Mouse (Mus musculus) liver, adult 2 months (tissue): ENCODE measurements around the gene Hemk1. TPM values are rescaled to one million over a fixed set of nuclear protein-coding genes. Genes with fewer than 3 reads are reported as not detected.

Source experiments
- DNase-seq: peaks from one replicate; pipeline ENCODE4 v3.0.0-alpha.2; 2011; ENCODE audit warnings: low read depth, low spot score; ENCODE audit errors: extremely low read depth
- H3K27ac ChIP-seq: fragments of 200-500 bp; replicated peaks from 2 replicates; pipeline ENCODE4 v1.5.1; 2012; ENCODE audit warnings: low read depth, mild to moderate bottlenecking, control low read depth, inconsistent platforms, low read length; ENCODE audit not compliant: insufficient read depth
- H3K27me3 ChIP-seq: fragments of 200-500 bp; 2 replicates; pipeline ENCODE4 v1.6.1; 2012; ENCODE audit warnings: mild to moderate bottlenecking, moderate library complexity, low read length, inconsistent platforms; ENCODE audit not compliant: control insufficient read depth, insufficient read depth
- H3K36me3 ChIP-seq: fragments of 200-500 bp; 2 replicates; pipeline ENCODE4 v1.6.1; 2012; ENCODE audit warnings: low read length, inconsistent platforms; ENCODE audit not compliant: control insufficient read depth, insufficient read depth
- H3K4me1 ChIP-seq: fragments of 200-500 bp; 2 replicates; pipeline ENCODE4 v1.6.1; 2011; ENCODE audit warnings: low read length; ENCODE audit not compliant: control insufficient read depth, insufficient read depth
- H3K4me3 ChIP-seq: fragments of 200-500 bp; 2 replicates; pipeline ENCODE4 v1.5.1; 2011; ENCODE audit warnings: low read depth, mild to moderate bottlenecking, control low read depth, low read length, moderate library complexity; ENCODE audit not compliant: insufficient read depth
- H3K79me2 ChIP-seq: fragments of 200-500 bp; 2 replicates; pipeline ENCODE4 v1.6.1; 2012; ENCODE audit warnings: inconsistent platforms, mild to moderate bottlenecking, low read length, moderate library complexity; ENCODE audit not compliant: control insufficient read depth, insufficient read depth
- H3K9ac ChIP-seq: fragments of 200-500 bp; 2 replicates; pipeline ENCODE4 v1.6.1; 2012; ENCODE audit warnings: low read depth, mild to moderate bottlenecking, control low read depth, inconsistent platforms, low read length
- CTCF ChIP-seq: fragments of 200-500 bp; IDR thresholded peaks from 2 replicates; pipeline ENCODE4 v1.5.1; 2011; ENCODE audit warnings: low read depth, low read length, control low read depth
- POLR2A ChIP-seq: fragments of 200-500 bp; IDR thresholded peaks from 2 replicates; pipeline ENCODE4 v1.6.1; 2011; ENCODE audit warnings: low read length, control low read depth; ENCODE audit not compliant: insufficient read depth; ENCODE audit errors: extremely low read depth
- WGBS: fragments of 180-500 bp; shearing (Covaris S2); methylation state at CpG from one replicate; pipeline ENCODE4 v1.1.7; 2018; 5-methylcytosine and 5-hydroxymethylcytosine counted together
- polyA plus RNA-seq: library from polyadenylated mRNA; depleted of rRNA; stranded (reverse); fragments of >200 nt; gene quantifications from 2 replicates; pipeline ENCODE4 v1.2.3, GENCODE M21; 2012
- total RNA-seq: library from RNA; depleted of rRNA; stranded (reverse); fragments of >200 nt; gene quantifications from 2 replicates; pipeline ENCODE4 v1.2.3, GENCODE M21; 2014

Hemk1 gene
- total and polyA plus RNA-seq, 2 experiments: 18.4 to 28.1 TPM

DNA sequence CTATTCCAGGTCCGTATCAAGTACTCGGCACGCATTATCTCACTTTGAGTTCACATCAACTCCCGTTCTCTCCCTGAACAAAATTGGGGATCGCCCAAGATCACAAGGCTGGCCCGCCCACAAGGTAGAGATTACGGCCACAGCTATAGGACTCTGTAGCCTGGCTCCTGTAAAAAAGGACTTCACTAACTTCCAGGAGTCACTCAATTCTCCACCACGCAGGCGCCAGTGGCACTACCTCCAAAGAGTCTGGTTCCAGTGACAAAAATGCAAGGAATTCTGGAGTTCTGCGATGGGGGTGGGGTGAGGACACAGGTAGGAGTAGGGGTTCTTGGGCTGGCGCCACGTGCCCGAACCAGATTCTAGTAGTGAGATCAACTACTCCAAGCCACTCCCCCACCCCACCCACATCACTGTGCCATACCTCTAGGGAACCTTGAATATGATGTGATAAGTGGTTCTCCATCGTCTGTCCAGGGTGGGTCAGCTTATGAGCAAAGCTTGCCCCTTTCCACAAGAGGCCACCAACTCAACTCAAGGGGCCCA, 50.0 kb downstream of the Hemk1 start:
- Histone ChIP-seq H3K4me3 (no peak overlapping the region), H3K27ac (no peak overlapping the region), H3K27me3 (no peaks in the 10 kb centered on the region), H3K4me1 (no peaks in the 10 kb centered on the region), H3K36me3 (no peaks in the 10 kb centered on the region), H3K9ac (no peak overlapping the region), H3K79me2 (no peaks in the 10 kb centered on the region)
- 94% methylated on average over 14 of the region's 14 CpGs for WGBS
- TF ChIP-seq CTCF (no peak), POLR2A (no peak)
- no peak for DNase-seq

GRCm38 (mm10) chr9:107287294-107287693, 50.9 kb downstream of the Hemk1 start:
- Histone ChIP-seq H3K4me3 (no peak overlapping the region), H3K4me1 (no peaks in the 10 kb centered on the region), H3K36me3 (no peaks in the 10 kb centered on the region), H3K27ac (no peak overlapping the region), H3K79me2 (no peaks in the 10 kb centered on the region), H3K9ac (no peak overlapping the region), H3K27me3 (no peaks in the 10 kb centered on the region)
- 81% methylated on average over 2 of the region's 2 CpGs for WGBS
- DNase-seq: no peak
- TF ChIP-seq CTCF (no peak), POLR2A (no peak)

DNA sequence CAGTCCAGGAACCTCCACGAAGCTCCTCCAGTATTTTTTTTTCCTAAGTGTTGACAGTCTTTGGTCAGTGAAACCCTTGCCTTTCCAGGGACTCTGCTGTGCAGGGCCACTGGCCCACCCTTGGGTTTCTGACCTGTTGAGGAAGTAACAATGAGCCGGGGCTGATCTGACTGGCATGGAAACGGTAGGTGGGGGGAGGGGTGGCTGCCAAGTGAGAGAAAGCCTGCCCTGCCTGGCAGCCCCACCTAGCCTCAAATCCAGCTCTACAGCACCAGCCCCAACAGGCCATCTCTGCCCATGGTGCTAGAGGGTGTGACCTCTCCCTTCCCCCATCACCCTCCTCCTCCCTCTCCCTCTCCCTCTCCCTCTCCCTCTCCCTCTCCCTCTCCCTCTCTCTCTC, 53.1 kb downstream of the Hemk1 start:
- 55% methylated on average over 3 of the region's 3 CpGs for WGBS
- Histone ChIP-seq H3K4me3 (no peak overlapping the region), H3K36me3 (no peaks in the 10 kb centered on the region), H3K4me1 (peaks cover 2% of the 10 kb centered on the region; the same call in 1 of the 2 replicates), H3K9ac (no peak overlapping the region), H3K79me2 (no peaks in the 10 kb centered on the region), H3K27ac (no peak overlapping the region), H3K27me3 (no peaks in the 10 kb centered on the region)
- no peak for TF ChIP-seq CTCF
- TF ChIP-seq POLR2A: no peak
- no peak for DNase-seq

- 81% methylated on average over 9 of the region's 9 CpGs for WGBS
- Histone ChIP-seq H3K79me2 (no peaks in the 10 kb centered on the region), H3K4me1 (peaks cover 2% of the 10 kb centered on the region; the same call in 1 of the 2 replicates), H3K9ac (no peak overlapping the region), H3K36me3 (no peaks in the 10 kb centered on the region), H3K4me3 (no peak overlapping the region), H3K27ac (no peak overlapping the region), H3K27me3 (no peaks in the 10 kb centered on the region)
- TF ChIP-seq CTCF: no peak
- DNase-seq: no peak
Observed at GRCm38 (mm10) chr9:107282951-107283350, 55.2 kb downstream of the Hemk1 start.

DNA sequence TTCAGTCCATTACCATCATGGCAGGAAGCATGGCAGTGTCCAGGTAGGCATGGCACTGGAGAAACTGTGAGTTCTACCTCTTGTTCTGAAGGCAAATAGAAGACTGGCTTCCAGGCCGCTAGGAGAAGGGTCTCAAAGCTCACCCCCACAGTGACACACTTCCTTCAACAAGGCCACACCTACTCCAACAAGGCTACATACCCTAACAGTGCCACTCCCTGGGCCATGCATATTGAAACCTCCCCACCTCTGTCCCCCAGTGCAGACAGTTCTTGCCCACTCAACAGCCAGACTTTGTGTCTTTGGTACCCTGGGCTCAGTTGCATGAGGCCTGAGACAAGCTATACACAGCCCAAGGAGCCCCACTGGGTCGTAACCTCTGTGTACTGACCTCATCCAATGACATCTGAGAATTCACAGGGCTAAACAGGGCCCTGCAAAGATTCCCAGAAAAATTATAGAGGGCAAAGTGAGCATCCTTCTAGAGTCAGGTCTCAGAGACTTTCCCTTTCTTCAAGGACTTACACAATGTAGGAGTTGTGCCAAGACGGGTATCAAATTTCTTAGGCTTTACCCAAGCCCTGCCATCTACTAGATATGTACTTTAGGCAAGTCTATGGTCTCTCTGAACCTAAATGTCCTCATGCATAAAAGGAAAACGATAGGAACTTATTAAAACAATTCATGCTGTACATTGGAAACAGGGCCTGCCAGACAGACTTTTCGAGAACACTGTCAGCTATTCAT, 56.7 kb downstream of the Hemk1 start:
- H3K4me1 ChIP-seq: peaks cover 2% of the 10 kb centered on the region; the same call in 1 of the 2 replicates
- H3K79me2 ChIP-seq: no peaks in the 10 kb centered on the region
- no peaks in the 10 kb centered on the region for H3K27me3 ChIP-seq
- DNase-seq: no peak
- TF ChIP-seq CTCF (no peak), POLR2A (no peak)
- no peak overlapping the region for H3K27ac ChIP-seq
- no peak overlapping the region for H3K4me3 ChIP-seq
- H3K9ac ChIP-seq: no peak overlapping the region
- WGBS: 94% methylated on average over 5 of the region's 5 CpGs
- no peaks in the 10 kb centered on the region for H3K36me3 ChIP-seq

DNA sequence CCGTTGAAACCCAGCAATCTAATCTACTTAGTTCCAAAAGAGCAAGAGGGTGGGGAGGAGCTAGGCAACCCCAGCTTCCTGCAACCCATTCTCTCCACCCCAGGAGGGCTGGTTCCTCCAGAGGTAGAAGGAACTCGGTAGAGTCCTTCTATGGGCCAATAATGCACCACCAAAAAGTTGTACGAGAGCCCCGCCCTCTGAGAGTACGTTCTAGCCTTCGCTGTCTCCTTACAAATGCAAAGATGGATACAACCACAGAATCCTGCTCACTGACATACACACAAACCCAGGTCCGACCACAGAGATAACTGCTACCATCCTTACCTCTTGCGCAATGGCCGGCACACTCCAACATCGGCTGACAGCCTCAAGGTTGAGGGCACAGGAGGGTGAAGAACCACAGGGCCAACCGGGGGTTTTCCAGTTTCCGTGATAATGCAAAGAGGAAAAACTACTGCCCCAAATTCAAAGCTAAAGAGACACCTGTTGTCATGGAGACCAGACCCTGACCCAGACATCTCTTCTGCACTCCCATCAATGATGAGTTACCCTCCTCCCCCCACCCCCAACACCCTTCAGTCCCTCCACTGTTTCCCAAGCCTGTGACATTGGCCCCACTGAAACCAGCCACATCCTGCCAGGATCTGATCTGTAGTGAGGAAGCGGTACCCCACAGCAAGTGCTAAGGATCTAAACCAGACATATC, 57.7 kb downstream of the Hemk1 start:
- no peaks in the 10 kb centered on the region for H3K27me3 ChIP-seq
- H3K4me3 ChIP-seq: no peak overlapping the region
- no peak overlapping the region for H3K9ac ChIP-seq
- no peak overlapping the region for H3K27ac ChIP-seq
- H3K4me1 ChIP-seq: peaks cover 2% of the 10 kb centered on the region; the same call in 1 of the 2 replicates
- 50% methylated on average over 13 of the region's 13 CpGs for WGBS
- no peaks in the 10 kb centered on the region for H3K79me2 ChIP-seq
- no peak for DNase-seq
- no peak for TF ChIP-seq CTCF
- no peak for TF ChIP-seq POLR2A
- H3K36me3 ChIP-seq: no peaks in the 10 kb centered on the region
